Mouse (Mus musculus): ENCODE measurements around the gene Etnk2.

Gene Etnk2

GRCm38 (mm10) chr1:133418164-133418800 lies 54.9 kb downstream of the Etnk2 start:
- peak; percentile 38 for DNase-seq

GRCm38 (mm10) chr1:133419178-133419834 lies 55.9 kb downstream of the Etnk2 start:
- DNase-seq = no peak

- DNase-seq = no peak
Measured at GRCm38 (mm10) chr1:133420491-133420890, 57.1 kb downstream of the Etnk2 start.

GRCm38 (mm10) chr1:133421061-133421460 lies 57.7 kb downstream of the Etnk2 start:
- no peak for DNase-seq

- DNase-seq = no peak
Measured at GRCm38 (mm10) chr1:133421975-133422570, 58.7 kb downstream of the Etnk2 start.

DNA sequence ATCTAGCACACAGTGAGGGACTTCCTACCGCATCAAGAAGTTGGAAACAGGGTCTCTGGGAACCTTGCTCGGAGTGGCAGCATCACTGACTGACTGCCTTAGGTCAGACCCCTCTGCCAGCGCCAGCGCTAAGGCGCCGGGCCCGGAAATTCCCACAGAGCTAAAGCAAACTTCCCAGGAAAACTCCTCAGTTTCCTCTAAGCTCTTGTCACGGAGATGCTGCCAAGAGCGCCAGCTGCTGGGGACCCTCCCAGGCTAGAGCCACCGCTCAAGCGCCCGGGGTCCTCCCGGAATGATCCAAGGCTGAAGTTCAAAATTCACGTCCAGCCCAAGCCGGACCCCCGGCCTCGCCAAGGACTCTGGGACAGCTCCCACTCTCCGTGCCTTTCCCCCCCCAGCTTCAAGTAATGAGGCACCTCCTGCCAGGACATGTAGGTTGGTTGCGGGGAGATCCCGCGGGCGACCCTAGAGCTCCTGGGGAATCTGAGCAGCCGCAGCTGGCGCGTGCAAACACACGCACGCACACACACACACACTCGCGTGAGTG lies 59.3 kb downstream of the Etnk2 start:
- no peak for DNase-seq

- no peak for DNase-seq
Measured at GRCm38 (mm10) chr1:133423166-133423542, 59.8 kb downstream of the Etnk2 start.

DNA sequence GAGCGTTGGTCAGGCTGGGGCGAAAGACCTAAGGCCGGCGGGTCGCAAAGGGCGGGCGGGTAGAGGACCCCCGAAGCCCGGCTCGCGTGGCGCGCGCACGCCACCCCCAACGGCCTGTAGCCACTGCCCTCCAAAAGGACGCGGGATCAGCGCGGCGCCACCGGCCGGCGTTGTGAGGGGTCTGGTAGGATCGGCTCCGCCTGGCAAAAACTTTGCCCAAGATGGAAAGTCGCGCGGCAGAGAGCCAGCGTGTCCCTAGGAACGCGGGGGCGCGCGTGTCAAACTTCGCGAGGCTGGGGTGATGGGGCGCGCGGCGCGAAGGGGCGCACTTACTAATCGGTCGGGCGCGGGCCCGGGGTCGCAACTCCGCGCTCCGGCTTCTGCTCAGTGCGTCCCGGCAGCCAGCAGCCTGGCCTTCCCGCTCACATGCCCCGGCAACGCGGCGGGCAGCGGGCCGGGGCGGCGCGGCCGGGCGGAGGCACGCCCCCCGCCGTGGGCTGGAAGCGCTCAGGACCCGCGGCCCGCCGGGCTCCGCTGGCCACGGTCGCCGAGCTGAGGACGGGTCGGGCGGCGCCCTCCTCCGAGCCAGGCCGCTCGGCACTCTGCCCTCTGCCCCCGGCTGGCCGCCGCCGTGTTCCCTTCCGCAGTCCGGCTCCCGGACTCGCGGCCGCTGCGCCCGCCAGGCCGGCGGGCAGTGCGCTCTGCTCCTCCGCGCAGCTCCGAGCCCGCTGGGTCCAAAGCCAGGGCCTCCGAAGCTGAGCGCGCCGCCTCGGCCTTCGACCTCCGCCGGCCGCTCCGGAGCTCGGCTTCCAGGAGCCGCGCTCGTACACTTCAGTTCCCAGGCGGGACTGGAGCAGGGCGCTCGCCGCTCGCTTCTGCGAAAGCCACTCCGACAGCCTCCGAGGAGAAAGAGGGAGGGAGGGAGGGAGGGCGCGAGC lies 60.4 kb downstream of the Etnk2 start, which contains the start of gene Sox13:
Gene Sox13, minus strand, starts transcription at position 835 of the 938 bp plus-strand sequence.
- peak; percentile 20 for DNase-seq

GRCm38 (mm10) chr1:133424547-133425140 lies 61.3 kb downstream of the Etnk2 start:
- DNase-seq = no peak

Measured in layer of hippocampus, adult 9-11 months (tissue).